Mouse (Mus musculus) C2C12 (cell line): ENCODE measurements around the gene Pikfyve. TPM values are rescaled to one million over a fixed set of nuclear protein-coding genes. Genes with fewer than 3 reads are reported as not detected.
A peak's percentile ranks its signal among the peaks of the same experiment; 100 is the strongest.

Experiments
- H3K27me3 ChIP-seq: one replicate; pipeline ENCODE4 v1.6.1; 2011; ENCODE audit not compliant: control insufficient read depth, insufficient read depth, insufficient read length
- H3K36me3 ChIP-seq: one replicate; pipeline ENCODE4 v1.6.1; 2011; ENCODE audit not compliant: control insufficient read depth, insufficient read depth
- H3K4me3 ChIP-seq: one replicate; pipeline ENCODE4 v1.5.1; 2011; ENCODE audit warnings: mild to moderate bottlenecking, control low read depth; ENCODE audit not compliant: poor library complexity, insufficient read depth, severe bottlenecking
- H3K79me2 ChIP-seq: one replicate; pipeline ENCODE4 v1.6.1; 2011; ENCODE audit not compliant: control insufficient read depth, insufficient read depth
- H3K79me3 ChIP-seq: one replicate; pipeline ENCODE4 v1.6.1; 2011; ENCODE audit warnings: low read depth, control low read depth
- H3ac ChIP-seq: one replicate; pipeline ENCODE3; 2011; ENCODE audit warnings: low read depth; ENCODE audit not compliant: control insufficient read depth, insufficient read length
- CEBPB ChIP-seq: IDR thresholded peaks from one replicate; pipeline ENCODE4 v1.6.1; 2011; ENCODE audit warnings: low read depth, mild to moderate bottlenecking, control low read depth, moderate library complexity
- CTCF ChIP-seq: IDR thresholded peaks from one replicate; pipeline ENCODE4 v1.5.1; 2011; ENCODE audit not compliant: control insufficient read depth, insufficient read depth, insufficient read length
- FOSL1 ChIP-seq: IDR thresholded peaks from one replicate; pipeline ENCODE4 v1.8.0; 2011; ENCODE audit warnings: mild to moderate bottlenecking, low read length; ENCODE audit not compliant: poor library complexity, insufficient read depth, severe bottlenecking
- MAX ChIP-seq: IDR thresholded peaks from one replicate; pipeline ENCODE4 v1.6.1; 2011; ENCODE audit warnings: mild to moderate bottlenecking, control low read depth
- MYOD1 ChIP-seq: IDR thresholded peaks from one replicate; pipeline ENCODE4 v1.6.1; 2011; ENCODE audit warnings: low read depth; ENCODE audit not compliant: control insufficient read depth, insufficient read length
- MYOG ChIP-seq: IDR thresholded peaks from one replicate; pipeline ENCODE4 v1.6.1; 2011; ENCODE audit not compliant: control insufficient read depth, insufficient read length; ENCODE audit errors: extremely low read depth
- USF1 ChIP-seq: IDR thresholded peaks from one replicate; pipeline ENCODE4 v1.6.1; 2011; ENCODE audit warnings: low read depth, mild to moderate bottlenecking, control low read depth, moderate library complexity
- polyA plus RNA-seq: library from polyadenylated mRNA; unstranded; fragments of >200 nt; fragmentation: generic; extraction: Trizol; gene quantifications from one replicate; pipeline ENCODE4 v1.2.1, GENCODE M21; 2012; ENCODE audit warnings: missing spikeins

Gene Pikfyve
- polyA plus RNA-seq, 1 experiment = 3.2 TPM

DNA sequence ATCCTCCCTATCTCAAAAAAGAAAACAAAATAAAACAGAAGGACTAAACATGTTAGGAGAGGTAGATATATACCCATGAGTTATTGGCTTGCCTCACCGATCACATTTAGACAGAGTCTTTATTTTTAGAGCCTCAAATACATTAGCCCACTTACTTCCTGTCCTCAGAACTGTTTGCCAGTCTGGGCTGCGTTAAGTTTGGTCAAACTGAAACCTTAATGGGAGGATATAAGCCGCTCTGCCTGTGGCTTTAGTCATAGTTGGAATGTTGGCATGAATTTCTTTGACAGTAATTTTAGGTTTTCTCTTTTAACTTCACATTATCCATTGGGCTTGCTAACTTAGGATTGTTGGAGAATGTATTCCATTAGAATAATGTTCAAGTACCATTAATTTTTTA, 51.2 kb downstream of the Pikfyve start:
- H3K79me2 ChIP-seq = no peaks in the 10 kb centered on the region
- H3K79me3 ChIP-seq = no peaks in the 10 kb centered on the region
- H3K27me3 ChIP-seq = no peaks in the 10 kb centered on the region
- H3K4me3 ChIP-seq = no peak overlapping the region
- H3K36me3 ChIP-seq = peaks cover 36% of the 10 kb centered on the region
- TF ChIP-seq MYOD1 = no peak
- no peak overlapping the region for H3ac ChIP-seq

DNA sequence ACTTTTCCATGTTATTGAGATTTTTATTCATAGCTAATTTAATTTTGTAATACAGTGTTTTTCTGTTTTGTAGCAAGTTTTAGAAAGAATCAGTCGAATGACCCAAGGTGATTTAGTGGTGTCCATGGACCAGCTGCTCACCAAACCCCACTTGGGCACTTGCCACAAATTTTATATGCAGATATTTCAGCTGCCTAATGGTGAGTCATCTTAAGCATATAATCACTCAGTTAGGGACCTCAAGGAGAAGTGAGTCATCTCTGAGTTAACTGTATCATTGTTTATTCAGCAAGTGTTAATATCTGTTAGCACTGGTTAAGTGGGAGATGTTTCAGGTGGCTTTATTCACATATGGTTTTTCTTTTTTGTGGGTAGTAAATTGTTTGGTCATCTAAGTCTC, 59.2 kb downstream of the Pikfyve start:
- no peaks in the 10 kb centered on the region for H3K79me2 ChIP-seq
- H3ac ChIP-seq = no peak overlapping the region
- H3K27me3 ChIP-seq = no peaks in the 10 kb centered on the region
- no peaks in the 10 kb centered on the region for H3K79me3 ChIP-seq
- peaks cover 30% of the 10 kb centered on the region for H3K36me3 ChIP-seq
- TF ChIP-seq CEBPB (peak; percentile 19), MAX (no peak), CTCF (no peak), MYOD1 (peak; percentile 89), MYOG (no peak), USF1 (no peak), FOSL1 (peak; percentile 97)
- H3K4me3 ChIP-seq = no peak overlapping the region

DNA sequence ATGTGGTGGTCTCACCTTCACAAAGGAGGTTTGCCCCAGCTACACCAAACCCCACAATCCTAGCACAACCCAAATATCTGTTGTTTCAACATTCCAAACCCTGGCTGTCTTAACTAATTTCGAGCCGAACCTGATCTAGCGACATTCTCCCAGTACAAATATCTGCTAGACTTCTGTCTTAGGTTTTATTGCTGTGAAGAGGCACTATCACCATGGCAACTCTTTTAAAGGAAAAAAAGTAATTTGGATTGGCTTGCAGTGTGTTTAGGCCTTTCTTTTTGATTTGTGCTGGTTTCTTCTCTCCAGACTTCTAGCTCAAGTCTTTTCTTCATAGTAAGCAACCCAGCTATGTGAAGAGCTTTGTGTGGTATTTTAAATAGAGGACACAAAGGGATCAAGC, 94.0 kb downstream of the Pikfyve start:
- peaks cover 17% of the 10 kb centered on the region for H3K36me3 ChIP-seq
- H3ac ChIP-seq = no peak overlapping the region
- no peak overlapping the region for H3K4me3 ChIP-seq
- H3K79me3 ChIP-seq = no peaks in the 10 kb centered on the region
- no peaks in the 10 kb centered on the region for H3K27me3 ChIP-seq
- TF ChIP-seq USF1 (no peak), MYOG (no peak), FOSL1 (no peak), CTCF (no peak)
- H3K79me2 ChIP-seq = no peaks in the 10 kb centered on the region

DNA sequence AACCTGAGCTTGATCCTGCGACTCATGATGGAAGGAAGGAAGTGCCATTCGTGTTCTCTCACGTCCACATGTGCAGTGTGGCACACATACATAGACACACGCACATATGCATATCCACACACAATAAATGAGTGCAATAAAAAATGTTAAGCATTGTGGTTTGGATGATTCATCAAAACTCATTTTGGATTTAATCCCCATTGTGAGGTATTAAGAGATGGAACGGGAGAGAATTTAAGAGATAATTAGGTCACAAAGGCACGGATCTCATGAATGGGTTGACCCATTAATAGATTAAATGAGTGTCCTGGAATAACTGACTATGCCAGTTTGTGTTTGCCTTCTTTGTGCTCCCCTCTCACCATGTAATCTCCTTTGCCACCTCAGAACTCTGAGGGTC, 95.3 kb downstream of the Pikfyve start, which contains the start of gene Pth2r:
TSS of gene Pth2r (plus strand) at position 301 of the 400 bp plus-strand sequence.
- no peaks in the 10 kb centered on the region for H3K27me3 ChIP-seq
- H3K79me3 ChIP-seq = no peaks in the 10 kb centered on the region
- no peak within 1 kb of the TSS for H3K4me3 ChIP-seq
- H3ac ChIP-seq = no peak within 1 kb of the TSS
- H3K36me3 ChIP-seq = peaks cover 4% of the 10 kb centered on the region
- H3K79me2 ChIP-seq = no peaks in the 10 kb centered on the region
- no peak for TF ChIP-seq CEBPB
- TF ChIP-seq USF1 = no peak

DNA sequence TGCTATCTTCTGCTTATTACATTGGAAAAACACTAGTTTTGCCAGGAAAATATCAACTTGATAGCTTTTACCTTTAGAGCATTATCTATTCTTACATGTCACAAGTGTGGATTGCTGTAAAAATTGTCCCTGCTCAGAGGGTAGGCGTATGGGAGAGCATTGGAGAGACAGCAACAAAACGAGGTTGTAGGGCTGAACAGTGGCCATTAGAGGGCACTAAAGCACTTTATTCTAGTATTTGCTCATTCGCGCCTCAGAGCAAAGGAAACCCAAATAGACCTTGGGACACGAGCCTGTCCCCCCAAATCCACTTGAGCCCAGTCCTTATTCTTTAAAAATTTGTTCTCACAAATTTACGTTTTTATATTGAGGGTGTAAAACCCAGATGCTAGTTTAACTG, 96.3 kb downstream of the Pikfyve start:
- no peaks in the 10 kb centered on the region for H3K79me2 ChIP-seq
- no peak for TF ChIP-seq MYOD1
- no peak for TF ChIP-seq MAX
- no peak for TF ChIP-seq FOSL1
- TF ChIP-seq USF1 = no peak
- peak; percentile 28 for TF ChIP-seq CTCF
- TF ChIP-seq CEBPB = no peak
- no peak for TF ChIP-seq MYOG
- no peak overlapping the region for H3ac ChIP-seq
- H3K79me3 ChIP-seq = no peaks in the 10 kb centered on the region
- no peaks in the 10 kb centered on the region for H3K36me3 ChIP-seq
- H3K4me3 ChIP-seq = no peak overlapping the region
- H3K27me3 ChIP-seq = no peaks in the 10 kb centered on the region

DNA sequence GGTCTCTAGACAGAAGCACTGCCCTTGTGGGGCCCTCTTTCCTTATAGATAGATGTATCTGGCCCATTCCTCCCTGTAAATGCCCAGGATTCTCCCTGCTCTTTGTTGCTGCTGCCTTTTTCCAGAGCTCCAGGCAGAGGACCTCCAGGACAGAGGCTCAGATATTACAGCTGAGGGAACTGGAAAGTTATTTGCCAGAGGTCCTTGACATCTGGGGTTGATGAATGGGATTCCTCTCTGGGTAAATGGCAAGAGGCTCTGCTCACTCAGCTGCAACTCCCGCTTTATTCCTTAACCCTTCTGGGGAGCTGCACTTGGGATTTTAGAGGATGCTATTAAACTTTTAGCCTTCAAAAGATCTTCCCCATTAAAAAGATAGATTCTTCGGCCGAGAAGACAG, 122.0 kb downstream of the Pikfyve start:
- H3K79me3 ChIP-seq = no peaks in the 10 kb centered on the region
- H3K4me3 ChIP-seq = no peak overlapping the region
- TF ChIP-seq USF1 (no peak), FOSL1 (no peak), MAX (no peak), CTCF (no peak), MYOG (no peak), CEBPB (no peak), MYOD1 (no peak)
- H3K36me3 ChIP-seq = no peaks in the 10 kb centered on the region
- H3K27me3 ChIP-seq = peaks cover 5% of the 10 kb centered on the region
- no peaks in the 10 kb centered on the region for H3K79me2 ChIP-seq
- no peak overlapping the region for H3ac ChIP-seq
